ENCODE assay signal across 8 mouse cellular contexts in genomic region chr11:94915675-94916403, GRCm38 (mm10). TPM values are rescaled to one million over a fixed set of nuclear protein-coding genes. Genes with fewer than 3 reads are reported as not detected.
DNase-seq lines count a peak whose midpoint lies in the region; ATAC-seq and TF ChIP-seq lines count a peak whose summit lies in the region.
"Had no signal": no experiment of that assay in that cellular context is flagged by ENCODE, and none has a peak within 500 bp of the region (broad histone marks: within the 10 kb centered on the region; RNA-seq: fewer than 3 reads in every experiment).

No protein-coding gene starts in this region.

- no peak overlapping the region for H3ac ChIP-seq in myocyte (ENCODE audit: control insufficient read depth, insufficient read length)

- no peak overlapping the region for H3K4me3 ChIP-seq in embryonic fibroblast, embryonic 13.5 days (ENCODE audit: insufficient read depth, low read length)
- H3K4me3 ChIP-seq in myocyte = no peak overlapping the region
- H3K4me3 ChIP-seq in forebrain, embryonic 13.5 days = no peak overlapping the region
- H3K4me3 ChIP-seq in forebrain, embryonic 12.5 days (replicated peaks) = no peak overlapping the region
- H3K4me3 ChIP-seq: hindbrain, embryonic 15.5 days had no signal

- peak; percentile 63 for DNase-seq in ovary, postnatal 36 days (ENCODE audit: low spot score)
- no peak for DNase-seq in ovary, adult 18-20 months (ENCODE audit: low spot score)
- peak; percentile 72 to 79 for DNase-seq in heart, postnatal 14 days

- TF ChIP-seq POLR2A in embryonic fibroblast, embryonic 13.5 days (IDR thresholded peaks at IDR 0.05; ENCODE audit: low read depth, low read length) = no peak
- peak; percentile 77 for TF ChIP-seq POLR2A in myocyte (IDR thresholded peaks at IDR 0.05; ENCODE audit: insufficient read length, low read depth)

- peak overlapping the region; percentile 82 for H3K4me2 ChIP-seq in myocyte (ENCODE audit: low read depth)
- no peak overlapping the region for H3K4me2 ChIP-seq in forebrain, embryonic 13.5 days
- no peak overlapping the region for H3K4me2 ChIP-seq in forebrain, embryonic 12.5 days
- H3K4me2 ChIP-seq: hindbrain, embryonic 15.5 days had no signal

- 23% methylated on average over 11 of the region's 16 CpGs for WGBS in forebrain, embryonic 13.5 days
- 25% methylated on average over 11 of the region's 16 CpGs for WGBS in forebrain, embryonic 12.5 days

- intact Hi-C loops in heart, postnatal 14 days (cut with DNase I) = no loop called here

- no peak for ATAC-seq in forebrain, embryonic 13.5 days
- ATAC-seq in forebrain, embryonic 12.5 days (ENCODE audit: low FRiP score) = no peak

- no peaks in the 10 kb centered on the region for H3K79me2 ChIP-seq in myocyte (ENCODE audit: control insufficient read depth, insufficient read depth)

- H3K27ac ChIP-seq in embryonic fibroblast, embryonic 13.5 days (ENCODE audit: insufficient read depth, low read length) = peak overlapping the region; percentile 86
- H3K27ac ChIP-seq in forebrain, embryonic 13.5 days = no peak overlapping the region
- no peak overlapping the region for H3K27ac ChIP-seq in forebrain, embryonic 12.5 days
- H3K27ac ChIP-seq: hindbrain, embryonic 15.5 days had no signal

- no peaks in the 10 kb centered on the region for H3K27me3 ChIP-seq in myocyte (ENCODE audit: control insufficient read depth, insufficient read depth, insufficient read length)
- H3K27me3 ChIP-seq in forebrain, embryonic 13.5 days = no peaks in the 10 kb centered on the region
- H3K27me3 ChIP-seq in forebrain, embryonic 12.5 days = peaks cover 7% of the 10 kb centered on the region; the same call in 1 of the 2 replicates
- H3K27me3 ChIP-seq: hindbrain, embryonic 15.5 days had no signal

- no peaks in the 10 kb centered on the region for H3K9me3 ChIP-seq in forebrain, embryonic 13.5 days (replicated peaks)
- H3K9me3 ChIP-seq in forebrain, embryonic 12.5 days = no peaks in the 10 kb centered on the region
- H3K9me3 ChIP-seq: hindbrain, embryonic 15.5 days had no signal

- H3K9ac ChIP-seq in forebrain, embryonic 13.5 days = no peak overlapping the region
- H3K9ac ChIP-seq in forebrain, embryonic 12.5 days = no peak overlapping the region
- H3K9ac ChIP-seq: hindbrain, embryonic 15.5 days had no signal

- H3K36me3 ChIP-seq in myocyte (ENCODE audit: control insufficient read depth, insufficient read depth) = no peaks in the 10 kb centered on the region
- H3K36me3 ChIP-seq in forebrain, embryonic 13.5 days (ENCODE audit: poor library complexity, severe bottlenecking) = no peaks in the 10 kb centered on the region
- no peaks in the 10 kb centered on the region for H3K36me3 ChIP-seq in forebrain, embryonic 12.5 days (replicated peaks)
- H3K36me3 ChIP-seq: hindbrain, embryonic 15.5 days had no signal

- no peak for TF ChIP-seq CTCF in embryonic fibroblast, embryonic 13.5 days (IDR thresholded peaks at IDR 0.05; ENCODE audit: borderline replicate concordance, insufficient read depth, low read length)

- H3K4me1 ChIP-seq in embryonic fibroblast, embryonic 13.5 days (ENCODE audit: control insufficient read depth, insufficient read depth, low read length) = peaks cover 31% of the 10 kb centered on the region
- H3K4me1 ChIP-seq in forebrain, embryonic 13.5 days = peaks cover 11% of the 10 kb centered on the region
- H3K4me1 ChIP-seq in forebrain, embryonic 12.5 days = peaks cover 12% of the 10 kb centered on the region

TF ChIP-seq in myocyte, 11 proteins besides CTCF, POLR2A, EP300 and RAD21:
- peak; percentile 61 for TF ChIP-seq POLR2AphosphoS2 (IDR thresholded peaks at IDR 0.05; ENCODE audit: insufficient read length, low read depth)
- TF ChIP-seq SRF (IDR thresholded peaks at IDR 0.05; ENCODE audit: control insufficient read depth, insufficient read length, low read depth) = no peak
- no peak for TF ChIP-seq MAX (IDR thresholded peaks at IDR 0.05; ENCODE audit: low read depth)
- TF ChIP-seq TCF12 (IDR thresholded peaks at IDR 0.05; ENCODE audit: insufficient read depth, poor library complexity, severe bottlenecking) = peak; percentile 11
- TF ChIP-seq MYOD1 (IDR thresholded peaks at IDR 0.05; ENCODE audit: control insufficient read depth in 1 of 3, insufficient read length in 2 of 3, low read depth in 2 of 3) = peak in 2 of 3 experiments; percentile 85 to 92
- no peak for TF ChIP-seq E2F4 (IDR thresholded peaks at IDR 0.05; ENCODE audit: insufficient read depth)
- no peak for TF ChIP-seq USF1 (IDR thresholded peaks at IDR 0.05; ENCODE audit: low read depth)
- no peak for TF ChIP-seq REST (IDR thresholded peaks at IDR 0.05; ENCODE audit: insufficient read depth, insufficient read length)
- peak; percentile 72 for TF ChIP-seq TCF3 (IDR thresholded peaks at IDR 0.05; ENCODE audit: insufficient read length, low read depth)
- peak; percentile 72 for TF ChIP-seq CEBPB (IDR thresholded peaks at IDR 0.05; ENCODE audit: insufficient read depth, poor library complexity, severe bottlenecking)
- TF ChIP-seq MYOG (IDR thresholded peaks at IDR 0.05; ENCODE audit: control insufficient read depth in 1 of 3, insufficient read depth in 1 of 3, insufficient read length in 2 of 3, low read depth in 2 of 3) = peak in 2 of 3 experiments; percentile 93 to 97

RNA-seq across cellular contexts. Expression of gene Col1a1, which starts 20.2 kb away (rescaled TPM):
- polyA plus RNA-seq in embryonic fibroblast, embryonic 13.5 days (2011; ENCODE audit: insufficient read length, low read depth, missing spikeins) = 6,098 and 7,850 TPM in 2 replicates
- 100 to 1,000 TPM; 475 to 551 TPM for total RNA-seq in heart, postnatal 14 days (2021)
- polyA plus RNA-seq in myocyte (2012; fragmentation: generic; extraction: Trizol) = 206 TPM
- 29.9 and 31.5 TPM in 2 replicates for polyA plus RNA-seq in forebrain, embryonic 13.5 days (2015; fragmentation: Nextera tagmentation; extraction: Ambion mirVana)
- polyA plus RNA-seq in forebrain, embryonic 12.5 days (2016; fragmentation: Nextera tagmentation; extraction: Ambion mirVana) = 208 and 267 TPM in 2 replicates

RNA-seq across cellular contexts. Expression of gene Hils1, which starts 51.6 kb away (rescaled TPM):
- polyA plus RNA-seq in embryonic fibroblast, embryonic 13.5 days (2011; ENCODE audit: insufficient read length, low read depth, missing spikeins) = not detected in 2 replicates
- not detected for total RNA-seq in heart, postnatal 14 days (2021)
- 0.37 TPM for polyA plus RNA-seq in myocyte (2012; fragmentation: generic; extraction: Trizol)
- not detected in 2 replicates for polyA plus RNA-seq in forebrain, embryonic 13.5 days (2015; fragmentation: Nextera tagmentation; extraction: Ambion mirVana)
- polyA plus RNA-seq in forebrain, embryonic 12.5 days (2016; fragmentation: Nextera tagmentation; extraction: Ambion mirVana) = not detected in 2 replicates
- polyA plus RNA-seq: hindbrain, embryonic 15.5 days had no signal

Comparison
In these comparisons a context has a peak if more than half of its experiments do, and no peak if none do; other contexts are left out.
1. RNA of gene Col1a1, which starts 20.2 kb away (polyA plus RNA-seq): 6,098 to 7,850 TPM in embryonic fibroblast, embryonic 13.5 days; 208 to 267 TPM in forebrain, embryonic 12.5 days, 206 TPM in myocyte (single experiment) and 29.9 to 31.5 TPM in forebrain, embryonic 13.5 days; every median in the first group is over 10 times any median in the second.